Mouse (Mus musculus) embryo, embryonic 11 days (tissue): ENCODE measurements around the gene Polr3k.
A peak's percentile ranks its signal among the peaks of the same experiment; 100 is the strongest.

Experiments used
- DNase-seq: peaks from one replicate; pipeline ENCODE4 v3.0.0-alpha.2; 2015

Gene Polr3k

GRCm38 (mm10) chr2:181863791-181864535, at the start of gene Polr3k:
Polr3k (plus strand) TSS chr2:181864337.
- DNase-seq = peak; percentile 95

GRCm38 (mm10) chr2:181829032-181829650, 35.0 kb upstream of the Polr3k start:
- DNase-seq = no peak

GRCm38 (mm10) chr2:181832745-181833144, 31.4 kb upstream of the Polr3k start:
- no peak for DNase-seq

- DNase-seq = peak; percentile 96
Observed at GRCm38 (mm10) chr2:181837372-181838292, 26.5 kb upstream of the Polr3k start, which contains the start of gene Pcmtd2. Pcmtd2 (plus strand) TSS chr2:181837854.

- peak; percentile 12 for DNase-seq
Observed at GRCm38 (mm10) chr2:181838293-181838680, 25.9 kb upstream of the Polr3k start.

- DNase-seq = no peak
Observed at GRCm38 (mm10) chr2:181845709-181846394, 18.3 kb upstream of the Polr3k start.

- no peak for DNase-seq
Observed at GRCm38 (mm10) chr2:181864536-181864860, 361 bp downstream of the Polr3k start.

GRCm38 (mm10) chr2:181866931-181867330, 2.8 kb downstream of the Polr3k start:
- DNase-seq = peak; percentile 70

GRCm38 (mm10) chr2:181871039-181871438, 6.9 kb downstream of the Polr3k start:
- no peak for DNase-seq

GRCm38 (mm10) chr2:181878903-181879302, 14.8 kb downstream of the Polr3k start:
- DNase-seq = no peak

GRCm38 (mm10) chr2:181883022-181883749, 19.0 kb downstream of the Polr3k start:
- DNase-seq = no peak

GRCm38 (mm10) chr2:181917861-181918260, 53.7 kb downstream of the Polr3k start:
- DNase-seq = peak; percentile 45

- DNase-seq = peak; percentile 40
Observed at GRCm38 (mm10) chr2:181918501-181918900, 54.4 kb downstream of the Polr3k start.
